Mouse (Mus musculus): ENCODE measurements around the gene Hist1h2af.

DNA sequence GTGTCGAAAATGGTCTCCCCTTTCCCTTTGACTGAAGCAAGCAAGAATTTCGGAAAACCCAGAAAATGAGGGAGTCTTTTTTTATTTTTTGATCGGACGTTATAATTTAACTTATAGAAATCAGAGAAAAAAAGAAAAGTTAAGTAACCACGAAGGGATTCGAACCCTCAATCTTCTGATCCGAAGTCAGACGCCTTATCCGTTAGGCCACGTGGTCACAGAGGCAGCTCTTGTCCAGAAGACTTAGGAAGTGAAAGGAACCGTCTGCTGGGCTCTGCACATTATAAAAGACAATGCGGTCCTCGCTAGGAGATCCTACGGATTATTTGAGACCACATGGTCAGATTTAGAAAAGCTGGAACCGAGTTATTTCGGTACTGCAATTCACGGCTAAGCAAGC, 7.4 kb upstream of the Hist1h2af start:
- TF ChIP-seq POLR2A (IDR thresholded peaks at IDR 0.05; ENCODE audit: borderline replicate concordance, low read depth, low read length) (no peak), CTCF (IDR thresholded peaks at IDR 0.05; ENCODE audit: low read depth, low read length) (no peak)
